Mouse (Mus musculus): ENCODE measurements at regions not wholly inside any gene's neighbourhood (a gene's known extent, or its start where the extent isn't known, plus 50 kb on each side); places are given as distances from the start of the nearest gene placed in this dataset.

GRCm38 (mm10) chr4:24415048-24415447 lies 81.2 kb upstream of the Mms22l start:
- no peak for DNase-seq (ENCODE audit: low read depth, low spot score)

- no peak for DNase-seq (ENCODE audit: low read depth, low spot score)
These were observed 66.9 kb upstream of the Mms22l start for GRCm38 (mm10) chr4:24429092-24429928.

- no peak for DNase-seq (ENCODE audit: low read depth, low spot score)
These were observed 66.1 kb upstream of the Mms22l start for GRCm38 (mm10) chr4:24429929-24430752.

GRCm38 (mm10) chr4:24430753-24431072 lies 65.5 kb upstream of the Mms22l start:
- no peak for DNase-seq (ENCODE audit: low read depth, low spot score)

GRCm38 (mm10) chr4:24437258-24437657 lies 59.0 kb upstream of the Mms22l start:
- DNase-seq (ENCODE audit: low read depth, low spot score), result peak; percentile 88

Data from ZHBTc4 (cell line).